Mouse (Mus musculus) spleen, adult 2 months (tissue): ENCODE measurements around the gene Malrd1. TPM values are rescaled to one million over a fixed set of nuclear protein-coding genes. Genes with fewer than 3 reads are reported as not detected.

Experiments used
- DNase-seq, 2 experiments: peaks; one replicate each; pipeline versions ENCODE4 v3.0.0 to v3.0.0-alpha.2; 2012 to 2021; ENCODE audit warnings: low spot score in 2 of 2, low read depth in 1 of 2
- H3K27ac ChIP-seq: fragments of 200-500 bp; 2 replicates; pipeline ENCODE4 v1.5.1; 2012; ENCODE audit warnings: low read length, inconsistent platforms; ENCODE audit not compliant: insufficient read depth
- H3K27me3 ChIP-seq: fragments of 200-500 bp; 2 replicates; pipeline ENCODE4 v1.6.1; 2012; ENCODE audit warnings: mild to moderate bottlenecking, moderate library complexity, low read length, inconsistent platforms; ENCODE audit not compliant: control insufficient read depth, insufficient read depth
- H3K36me3 ChIP-seq: fragments of 200-500 bp; 2 replicates; pipeline ENCODE4 v1.6.1; 2012; ENCODE audit warnings: mild to moderate bottlenecking, low read length, inconsistent platforms; ENCODE audit not compliant: control insufficient read depth, insufficient read depth
- H3K4me1 ChIP-seq: fragments of 200-500 bp; 2 replicates; pipeline ENCODE4 v1.6.1; 2011; ENCODE audit warnings: inconsistent platforms; ENCODE audit not compliant: control insufficient read depth, insufficient read depth, insufficient read length
- H3K4me3 ChIP-seq: fragments of 200-500 bp; 2 replicates; pipeline ENCODE4 v1.5.1; 2011; ENCODE audit warnings: mild to moderate bottlenecking, inconsistent platforms; ENCODE audit not compliant: insufficient read depth, insufficient read length; ENCODE audit errors: extremely low read depth
- CTCF ChIP-seq: fragments of 200-500 bp; IDR thresholded peaks from 2 replicates; pipeline ENCODE4 v1.5.1; 2011; ENCODE audit warnings: mild to moderate bottlenecking, inconsistent platforms; ENCODE audit not compliant: insufficient read depth, insufficient read length, insufficient replicate concordance; ENCODE audit errors: extremely low read depth
- POLR2A ChIP-seq: fragments of 200-500 bp; IDR thresholded peaks from 2 replicates; pipeline ENCODE4 v1.6.1; 2011; ENCODE audit warnings: low read depth, low read length, inconsistent platforms
- WGBS: fragments of 180-500 bp; shearing (Covaris S2); methylation state at CpG from one replicate; pipeline ENCODE4 v1.1.7; 2018; 5-methylcytosine and 5-hydroxymethylcytosine counted together
- polyA plus RNA-seq: library from polyadenylated mRNA; depleted of rRNA; stranded (reverse); fragments of >200 nt; gene quantifications from 2 replicates; pipeline ENCODE4 v1.2.3, GENCODE M21; 2012

Gene Malrd1
- polyA plus RNA-seq, 1 experiment = not detected

DNA sequence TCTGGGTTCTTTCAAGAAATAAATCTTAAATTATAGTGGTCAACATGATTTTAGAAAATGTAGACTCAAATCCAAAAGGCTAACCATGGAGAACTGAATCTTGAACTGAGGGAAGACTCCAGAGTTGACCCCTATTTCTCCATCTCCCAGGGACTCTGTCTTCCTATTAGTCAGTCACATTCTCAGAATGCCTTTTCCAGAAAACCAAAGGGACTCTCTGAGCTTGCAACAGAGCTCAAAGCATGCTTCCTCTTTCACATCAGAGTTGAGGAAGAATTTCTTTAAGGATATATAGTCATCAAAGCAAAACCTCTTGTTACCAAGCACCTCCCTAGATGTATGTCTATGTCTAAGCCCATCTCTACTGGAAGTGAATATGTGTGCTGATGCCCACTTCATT, 686.5 kb downstream of the Malrd1 start:
- Histone ChIP-seq H3K4me3 (no peak overlapping the region), H3K4me1 (no peaks in the 10 kb centered on the region), H3K27ac (no peak overlapping the region), H3K36me3 (no peaks in the 10 kb centered on the region), H3K27me3 (no peaks in the 10 kb centered on the region)
- no peak for DNase-seq
- no peak for TF ChIP-seq CTCF
- no peak for TF ChIP-seq POLR2A

DNA sequence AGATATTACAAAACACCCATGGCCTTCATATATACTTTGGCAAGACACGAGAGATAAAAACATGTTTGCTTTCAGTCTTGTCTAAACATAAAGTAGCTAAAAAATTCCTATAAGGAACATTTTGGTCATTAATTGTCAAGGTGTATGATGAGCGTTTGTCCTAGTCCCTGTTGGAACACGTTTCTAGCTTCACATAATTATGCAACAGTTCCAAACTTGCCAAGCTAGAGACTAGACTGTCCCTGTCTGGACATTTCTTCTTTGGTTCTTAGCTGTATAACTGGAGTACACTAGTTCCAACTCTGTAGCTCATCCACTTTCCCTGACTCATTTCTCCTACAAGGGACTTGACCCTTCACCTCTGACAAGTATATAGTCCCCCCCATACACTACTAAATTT, 687.8 kb downstream of the Malrd1 start:
- TF ChIP-seq CTCF = no peak
- no peak for TF ChIP-seq POLR2A
- WGBS = 88% methylated on average over 3 of the region's 3 CpGs

DNA sequence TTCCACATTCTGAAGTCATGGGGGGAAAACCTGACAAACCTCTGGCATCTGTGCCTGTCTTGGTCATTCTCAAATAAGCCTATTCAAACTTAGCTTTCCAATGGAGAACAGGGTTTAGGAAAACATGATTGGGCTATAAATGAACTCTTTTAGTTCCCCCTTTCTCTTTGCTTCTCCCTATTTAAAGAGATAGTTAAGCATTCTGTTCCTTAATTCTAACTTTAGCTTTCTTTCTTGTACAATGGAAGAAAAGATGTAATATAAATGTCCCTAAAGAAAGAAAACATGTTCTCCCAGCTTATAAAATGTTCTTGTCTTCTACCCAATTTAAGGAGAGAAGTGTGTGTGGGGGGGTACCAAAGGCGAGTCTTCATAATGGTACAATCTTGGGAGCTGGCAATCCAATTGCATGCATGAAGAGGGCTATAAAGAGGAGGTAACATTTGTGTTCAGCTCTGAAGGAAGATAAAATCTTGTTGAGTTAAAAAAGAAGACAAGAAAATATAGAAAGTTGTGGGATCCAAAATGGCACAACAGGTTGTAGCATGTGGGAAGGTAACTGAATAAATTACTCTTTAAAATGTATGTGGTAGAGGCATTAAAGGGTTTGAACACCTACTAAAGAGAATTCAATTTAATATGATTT, 702.0 kb downstream of the Malrd1 start:
- 88% methylated on average over 1 of the region's 1 CpGs for WGBS
- Histone ChIP-seq H3K27ac (no peak overlapping the region), H3K4me3 (no peak overlapping the region), H3K36me3 (no peaks in the 10 kb centered on the region), H3K27me3 (no peaks in the 10 kb centered on the region), H3K4me1 (no peaks in the 10 kb centered on the region)
- DNase-seq = no peak
- TF ChIP-seq POLR2A (no peak), CTCF (no peak)

More for the DNA sequence above, 687.8 kb downstream of the Malrd1 start:
- no peak for DNase-seq
- Histone ChIP-seq H3K4me3 (no peak overlapping the region), H3K27me3 (no peaks in the 10 kb centered on the region), H3K27ac (no peak overlapping the region), H3K4me1 (no peaks in the 10 kb centered on the region), H3K36me3 (no peaks in the 10 kb centered on the region)

GRCm38 (mm10) chr2:16240861-16241260, 714.6 kb downstream of the Malrd1 start:
- no peaks in the 10 kb centered on the region for H3K27me3 ChIP-seq
- no peak overlapping the region for H3K4me3 ChIP-seq
- DNase-seq = no peak
- H3K27ac ChIP-seq = no peak overlapping the region
- TF ChIP-seq POLR2A = no peak
- no peak for TF ChIP-seq CTCF
- H3K4me1 ChIP-seq = no peaks in the 10 kb centered on the region
- whole genome bisulfite sequencing = 86% methylated on average over 1 of the region's 1 CpGs
- no peaks in the 10 kb centered on the region for H3K36me3 ChIP-seq

- Histone ChIP-seq H3K4me3 (no peak overlapping the region), H3K36me3 (no peaks in the 10 kb centered on the region), H3K27me3 (no peaks in the 10 kb centered on the region), H3K4me1 (no peaks in the 10 kb centered on the region), H3K27ac (no peak overlapping the region)
- 85% methylated on average over 2 of the region's 2 CpGs for WGBS
- no peak for DNase-seq
- TF ChIP-seq CTCF (no peak), POLR2A (no peak)
Observed at GRCm38 (mm10) chr2:16243097-16243496, 716.8 kb downstream of the Malrd1 start.

DNA sequence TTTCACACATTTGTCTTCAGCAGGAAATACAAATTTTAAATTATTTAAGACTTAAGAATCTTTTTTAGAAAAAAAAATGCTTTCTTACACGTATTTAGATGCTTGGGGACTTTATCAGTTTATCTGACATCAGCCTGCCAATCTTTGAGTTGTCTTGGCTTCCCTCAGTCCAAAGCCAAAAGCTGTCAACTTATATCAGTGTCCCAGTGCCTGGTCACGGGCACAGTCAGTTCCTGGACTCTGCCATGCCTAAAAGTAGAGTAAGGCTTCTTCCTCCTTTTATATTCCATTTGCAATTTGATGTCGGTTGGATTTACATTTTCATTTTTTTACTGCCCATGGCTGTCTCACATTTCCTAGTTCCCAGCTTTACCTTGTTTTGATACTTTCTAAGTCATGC, 722.6 kb downstream of the Malrd1 start:
- Histone ChIP-seq H3K4me1 (no peaks in the 10 kb centered on the region), H3K27me3 (no peaks in the 10 kb centered on the region), H3K36me3 (no peaks in the 10 kb centered on the region), H3K27ac (no peak overlapping the region), H3K4me3 (no peak overlapping the region)
- TF ChIP-seq CTCF (no peak), POLR2A (no peak)
- DNase-seq = no peak
- WGBS = 69% methylated on average over 3 of the region's 3 CpGs

DNA sequence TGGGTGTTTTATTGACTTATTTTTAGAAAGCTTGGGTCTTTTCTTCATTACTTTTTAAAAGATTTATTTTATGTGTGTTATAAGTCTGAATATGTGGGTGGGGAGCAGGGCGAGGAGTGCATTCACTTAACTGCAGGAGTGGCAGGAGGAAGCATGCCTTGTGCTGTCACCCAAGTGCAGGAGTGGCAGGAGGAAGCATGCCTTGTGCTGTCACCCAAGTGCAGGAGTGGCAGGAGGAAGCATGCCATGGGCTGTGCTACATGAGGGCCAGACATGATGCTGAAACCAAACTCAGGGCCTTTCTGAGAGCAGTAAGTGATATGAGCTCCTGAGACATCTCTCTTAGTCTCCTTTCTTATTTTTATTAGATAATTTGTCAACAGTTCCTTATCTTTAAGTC, 726.0 kb downstream of the Malrd1 start:
- 26% methylated on average over 1 of the region's 1 CpGs for WGBS
- Histone ChIP-seq H3K4me3 (no peak overlapping the region), H3K4me1 (no peaks in the 10 kb centered on the region), H3K27me3 (no peaks in the 10 kb centered on the region), H3K36me3 (no peaks in the 10 kb centered on the region), H3K27ac (no peak overlapping the region)
- no peak for TF ChIP-seq CTCF
- no peak for TF ChIP-seq POLR2A
- DNase-seq = no peak
